Mouse (Mus musculus) midbrain, embryonic 12.5 days (tissue): ENCODE measurements at regions not wholly inside any gene's neighbourhood (a gene's known extent, or its start where the extent isn't known, plus 50 kb on each side); places are given as distances from the start of the nearest gene placed in this dataset.

Source experiments
- ATAC-seq: fragments of 200-750 bp; cut with Nextera tagmentation; 2 replicates; pipeline ENCODE4 v1.8.0; 2017; ENCODE audit warnings: low read depth, moderate TSS enrichment, moderate library complexity; ENCODE audit not compliant: low FRiP score
- H3K27ac ChIP-seq: fragments of 300-500 bp; sonication (generic); replicated peaks from 2 replicates; pipeline ENCODE4 v1.5.1; 2016; ENCODE audit warnings: mild to moderate bottlenecking
- H3K27me3 ChIP-seq: fragments of 300-500 bp; sonication (generic); 2 replicates; pipeline ENCODE4 v1.6.1; 2016; ENCODE audit warnings: mild to moderate bottlenecking
- H3K36me3 ChIP-seq: fragments of 300-500 bp; sonication (generic); 2 replicates; pipeline ENCODE4 v1.6.1; 2016
- H3K4me1 ChIP-seq: fragments of 300-500 bp; sonication (generic); 2 replicates; pipeline ENCODE4 v1.6.1; 2016
- H3K4me2 ChIP-seq: fragments of 300-500 bp; sonication (generic); replicated peaks from 2 replicates; pipeline ENCODE4 v1.6.1; 2016; ENCODE audit warnings: mild to moderate bottlenecking, moderate library complexity
- H3K4me3 ChIP-seq: fragments of 300-500 bp; sonication (generic); 2 replicates; pipeline ENCODE4 v1.5.1; 2016; ENCODE audit warnings: mild to moderate bottlenecking
- H3K9ac ChIP-seq: fragments of 300-500 bp; sonication (generic); replicated peaks from 2 replicates; pipeline ENCODE4 v1.6.1; 2016; ENCODE audit warnings: mild to moderate bottlenecking, moderate library complexity
- H3K9me3 ChIP-seq: fragments of 300-500 bp; sonication (generic); 2 replicates; pipeline ENCODE4 v1.6.1; 2016; ENCODE audit warnings: mild to moderate bottlenecking
- WGBS: fragments of 180-500 bp; shearing (Covaris S2); methylation state at CpG from one replicate; pipeline ENCODE4 v1.1.7; 2016; 5-methylcytosine and 5-hydroxymethylcytosine counted together

GRCm38 (mm10) chr1:136726145-136726935 is 101.6 kb downstream of the Zfp281 start:
- WGBS, result 57% methylated on average over 11 of the region's 11 CpGs
- peaks cover 7% of the 10 kb centered on the region; the same call in 1 of the 2 replicates for H3K27me3 ChIP-seq
- no peaks in the 10 kb centered on the region for H3K9me3 ChIP-seq
- peaks cover 11% of the 10 kb centered on the region for H3K4me1 ChIP-seq
- no peak overlapping the region for H3K9ac ChIP-seq
- H3K36me3 ChIP-seq, result no peaks in the 10 kb centered on the region
- no peak overlapping the region for H3K4me3 ChIP-seq
- no peak for ATAC-seq
- H3K4me2 ChIP-seq, result no peak overlapping the region
- H3K27ac ChIP-seq, result no peak overlapping the region

- Histone ChIP-seq H3K27me3 (peaks cover 8% of the 10 kb centered on the region; the same call in 1 of the 2 replicates), H3K9ac (no peak overlapping the region), H3K4me3 (no peak overlapping the region), H3K9me3 (no peaks in the 10 kb centered on the region), H3K36me3 (no peaks in the 10 kb centered on the region), H3K4me2 (no peak overlapping the region), H3K27ac (no peak overlapping the region), H3K4me1 (peaks cover 11% of the 10 kb centered on the region)
- WGBS, result 13% methylated on average over 7 of the region's 7 CpGs
- ATAC-seq, result peak; percentile 34; the same call in 1 of the 2 replicates
These were observed 103.3 kb downstream of the Zfp281 start for GRCm38 (mm10) chr1:136727868-136728631.

- Histone ChIP-seq H3K9ac (no peak overlapping the region), H3K36me3 (no peaks in the 10 kb centered on the region), H3K27ac (no peak overlapping the region), H3K27me3 (peaks cover 8% of the 10 kb centered on the region; the same call in 1 of the 2 replicates), H3K4me1 (peaks cover 11% of the 10 kb centered on the region), H3K9me3 (no peaks in the 10 kb centered on the region), H3K4me3 (no peak overlapping the region), H3K4me2 (no peak overlapping the region)
- ATAC-seq, result no peak
- WGBS, result 80% methylated on average over 4 of the region's 4 CpGs
These were observed 103.9 kb downstream of the Zfp281 start for GRCm38 (mm10) chr1:136728632-136728944.

- Histone ChIP-seq H3K9me3 (no peaks in the 10 kb centered on the region), H3K27ac (no peak overlapping the region), H3K4me1 (peaks cover 11% of the 10 kb centered on the region), H3K36me3 (no peaks in the 10 kb centered on the region), H3K4me3 (no peak overlapping the region), H3K27me3 (peaks cover 8% of the 10 kb centered on the region; the same call in 1 of the 2 replicates), H3K4me2 (no peak overlapping the region), H3K9ac (no peak overlapping the region)
- ATAC-seq, result no peak
- 51% methylated on average over 11 of the region's 11 CpGs for WGBS
These were observed 105.9 kb downstream of the Zfp281 start for GRCm38 (mm10) chr1:136730638-136731037.

GRCm38 (mm10) chr1:136738030-136738429 is 113.3 kb downstream of the Zfp281 start:
- H3K9ac ChIP-seq, result no peak overlapping the region
- 6% methylated on average over 5 of the region's 5 CpGs for WGBS
- H3K27ac ChIP-seq, result no peak overlapping the region
- no peak for ATAC-seq
- no peaks in the 10 kb centered on the region for H3K4me1 ChIP-seq
- H3K36me3 ChIP-seq, result no peaks in the 10 kb centered on the region
- no peaks in the 10 kb centered on the region for H3K9me3 ChIP-seq
- no peak overlapping the region for H3K4me2 ChIP-seq
- no peaks in the 10 kb centered on the region for H3K27me3 ChIP-seq
- no peak overlapping the region for H3K4me3 ChIP-seq

GRCm38 (mm10) chr1:136739486-136739885 is 114.8 kb downstream of the Zfp281 start:
- H3K9me3 ChIP-seq, result no peaks in the 10 kb centered on the region
- WGBS, result 80% methylated on average over 5 of the region's 5 CpGs
- H3K4me2 ChIP-seq, result no peak overlapping the region
- no peak overlapping the region for H3K27ac ChIP-seq
- no peak overlapping the region for H3K9ac ChIP-seq
- no peak for ATAC-seq
- H3K4me1 ChIP-seq, result no peaks in the 10 kb centered on the region
- no peaks in the 10 kb centered on the region for H3K27me3 ChIP-seq
- no peaks in the 10 kb centered on the region for H3K36me3 ChIP-seq
- no peak overlapping the region for H3K4me3 ChIP-seq

- Histone ChIP-seq H3K9me3 (no peaks in the 10 kb centered on the region), H3K9ac (no peak overlapping the region), H3K4me1 (no peaks in the 10 kb centered on the region), H3K36me3 (no peaks in the 10 kb centered on the region), H3K4me3 (no peak overlapping the region), H3K4me2 (no peak overlapping the region), H3K27me3 (no peaks in the 10 kb centered on the region), H3K27ac (no peak overlapping the region)
- WGBS, result 95% methylated on average over 10 of the region's 10 CpGs
- ATAC-seq, result no peak
These were observed 116.4 kb downstream of the Zfp281 start for GRCm38 (mm10) chr1:136741061-136741460.

- Histone ChIP-seq H3K36me3 (no peaks in the 10 kb centered on the region), H3K4me3 (no peak overlapping the region), H3K27ac (no peak overlapping the region), H3K4me2 (no peak overlapping the region), H3K9me3 (no peaks in the 10 kb centered on the region), H3K9ac (no peak overlapping the region), H3K4me1 (no peaks in the 10 kb centered on the region), H3K27me3 (no peaks in the 10 kb centered on the region)
- no peak for ATAC-seq
- 55% methylated on average over 8 of the region's 8 CpGs for WGBS
These were observed 124.5 kb downstream of the Zfp281 start for GRCm38 (mm10) chr1:136749188-136749587.

GRCm38 (mm10) chr1:136751464-136752191 is 126.9 kb downstream of the Zfp281 start:
- Histone ChIP-seq H3K9me3 (no peaks in the 10 kb centered on the region), H3K27me3 (no peaks in the 10 kb centered on the region), H3K27ac (no peak overlapping the region), H3K4me1 (no peaks in the 10 kb centered on the region), H3K4me3 (no peak overlapping the region), H3K36me3 (no peaks in the 10 kb centered on the region), H3K4me2 (no peak overlapping the region), H3K9ac (no peak overlapping the region)
- no peak for ATAC-seq
- 81% methylated on average over 14 of the region's 14 CpGs for whole genome bisulfite sequencing

GRCm38 (mm10) chr1:136754286-136754685 is 129.6 kb downstream of the Zfp281 start:
- Histone ChIP-seq H3K4me3 (no peak overlapping the region), H3K4me2 (no peak overlapping the region), H3K36me3 (no peaks in the 10 kb centered on the region), H3K9ac (no peak overlapping the region), H3K27ac (no peak overlapping the region), H3K27me3 (no peaks in the 10 kb centered on the region), H3K9me3 (no peaks in the 10 kb centered on the region), H3K4me1 (no peaks in the 10 kb centered on the region)
- 92% methylated on average over 6 of the region's 6 CpGs for WGBS
- ATAC-seq, result no peak

- Histone ChIP-seq H3K4me1 (no peaks in the 10 kb centered on the region), H3K27ac (no peak overlapping the region), H3K36me3 (no peaks in the 10 kb centered on the region), H3K27me3 (no peaks in the 10 kb centered on the region), H3K4me3 (no peak overlapping the region), H3K9me3 (no peaks in the 10 kb centered on the region), H3K9ac (no peak overlapping the region), H3K4me2 (no peak overlapping the region)
- WGBS, result 67% methylated on average over 10 of the region's 10 CpGs
- ATAC-seq, result no peak
These were observed 134.0 kb downstream of the Zfp281 start for GRCm38 (mm10) chr1:136758730-136759129.

- Histone ChIP-seq H3K4me1 (no peaks in the 10 kb centered on the region), H3K27me3 (no peaks in the 10 kb centered on the region), H3K4me3 (no peak overlapping the region), H3K9ac (no peak overlapping the region), H3K36me3 (no peaks in the 10 kb centered on the region), H3K9me3 (no peaks in the 10 kb centered on the region), H3K4me2 (no peak overlapping the region), H3K27ac (no peak overlapping the region)
- 74% methylated on average over 4 of the region's 4 CpGs for WGBS
- ATAC-seq, result no peak
These were observed 134.5 kb downstream of the Zfp281 start for GRCm38 (mm10) chr1:136759164-136759563.
